Mouse (Mus musculus): ENCODE measurements around the gene Hmgcl.

DNA sequence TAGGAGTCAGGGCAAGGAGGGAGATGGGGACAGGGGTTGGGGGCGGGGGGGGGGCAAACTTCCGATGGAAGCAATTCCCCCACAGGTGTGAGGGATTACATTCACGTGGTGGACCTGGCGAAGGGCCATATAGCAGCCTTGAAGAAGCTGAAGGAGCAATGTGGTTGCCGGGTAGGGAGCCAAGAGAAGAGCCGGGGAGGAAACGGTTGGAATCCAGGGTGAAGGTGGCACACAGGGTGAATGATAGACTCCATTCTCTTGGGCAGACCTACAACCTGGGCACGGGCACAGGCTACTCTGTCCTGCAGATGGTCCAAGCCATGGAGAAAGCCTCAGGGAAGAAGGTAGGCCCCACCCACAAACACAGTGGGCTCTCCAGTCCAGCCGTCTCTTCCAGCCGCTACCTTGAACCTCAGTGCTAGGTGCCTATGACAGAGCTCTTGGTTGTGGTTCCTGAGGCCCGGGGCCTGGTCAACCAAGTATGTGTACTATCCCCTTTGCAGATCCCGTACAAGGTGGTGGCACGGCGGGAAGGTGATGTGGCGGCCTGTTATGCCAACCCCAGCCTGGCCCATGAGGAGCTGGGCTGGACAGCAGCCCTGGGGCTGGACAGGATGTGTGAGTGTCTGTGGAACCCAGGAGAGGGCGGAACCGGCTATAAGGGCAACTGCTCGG, 21.0 kb downstream of the Hmgcl start:
- TF ChIP-seq CTCF (IDR thresholded peaks at IDR 0.05; ENCODE audit: low read depth, low read length) (no peak), POLR2A (IDR thresholded peaks at IDR 0.05; ENCODE audit: extremely low read depth, insufficient read depth, low read length) (no peak)

Data from liver, adult 2 months (tissue).